Mouse (Mus musculus) stomach, embryonic 14.5 days (tissue): ENCODE data around the gene Zc3h12c. TPM values are rescaled to one million over a fixed set of nuclear protein-coding genes. Genes with fewer than 3 reads are reported as not detected.

Experiments
- ATAC-seq: fragments of 200-750 bp; cut with Nextera tagmentation; 2 replicates; pipeline ENCODE4 v1.8.0; 2017; ENCODE audit warnings: low read depth, moderate TSS enrichment; ENCODE audit not compliant: insufficient number of reproducible peaks, insufficient read depth, low FRiP score
- H3K27ac ChIP-seq: fragments of 300-500 bp; sonication (generic); 2 replicates; pipeline ENCODE4 v1.5.1; 2014; ENCODE audit warnings: mild to moderate bottlenecking, low read length, moderate library complexity, mixed read lengths
- H3K27me3 ChIP-seq: fragments of 300-500 bp; sonication (generic); 2 replicates; pipeline ENCODE4 v1.6.1; 2014; ENCODE audit warnings: low read length, control low read depth, mixed read lengths; ENCODE audit not compliant: control insufficient read depth, insufficient read depth
- H3K36me3 ChIP-seq: fragments of 300-500 bp; sonication (generic); 2 replicates; pipeline ENCODE4 v1.6.1; 2014; ENCODE audit warnings: mild to moderate bottlenecking, control low read depth, low read length, moderate library complexity, mixed read lengths; ENCODE audit not compliant: control insufficient read depth, insufficient read depth
- H3K4me1 ChIP-seq: fragments of 300-500 bp; sonication (generic); 2 replicates; pipeline ENCODE4 v1.6.1; 2014; ENCODE audit warnings: low read length, control low read depth, mixed read lengths; ENCODE audit not compliant: control insufficient read depth, insufficient read depth
- H3K4me2 ChIP-seq: fragments of 300-500 bp; sonication (generic); replicated peaks from 2 replicates; pipeline ENCODE4 v1.6.1; 2014; ENCODE audit warnings: low read depth, low read length, control low read depth
- H3K4me3 ChIP-seq: fragments of 300-500 bp; sonication (generic); 2 replicates; pipeline ENCODE4 v1.5.1; 2014; ENCODE audit warnings: low read depth, low read length, control low read depth
- H3K9ac ChIP-seq: fragments of 300-500 bp; sonication (generic); replicated peaks from 2 replicates; pipeline ENCODE4 v1.6.1; 2014; ENCODE audit warnings: low read depth, mild to moderate bottlenecking, control low read depth, low read length, moderate library complexity, mixed read lengths
- H3K9me3 ChIP-seq: fragments of 300-500 bp; sonication (generic); 2 replicates; pipeline ENCODE4 v1.6.1; 2016; ENCODE audit warnings: low read depth, low read length, control low read depth; ENCODE audit not compliant: control insufficient read depth
- WGBS: fragments of 180-500 bp; shearing (Covaris S2); extraction: QIAGEN DNeasy Blood & Tissue Kit; methylation state at CpG from one replicate; pipeline ENCODE4 v1.1.7; 2014; 5-methylcytosine and 5-hydroxymethylcytosine counted together
- polyA plus RNA-seq: library from polyadenylated mRNA; unstranded; fragments of >200 nt; fragmentation: Nextera tagmentation; extraction: Ambion mirVana; gene quantifications from 2 replicates; pipeline ENCODE4 v1.2.1, GENCODE M21; 2014

The Zc3h12c gene
- polyA plus RNA-seq, 1 experiment from 2014 or later = 4.9 TPM

- Histone ChIP-seq H3K4me2 (no peak overlapping the region), H3K9me3 (no peaks in the 10 kb centered on the region), H3K9ac (no peak overlapping the region), H3K36me3 (no peaks in the 10 kb centered on the region), H3K4me3 (no peak overlapping the region), H3K27ac (no peak overlapping the region), H3K27me3 (no peaks in the 10 kb centered on the region), H3K4me1 (no peaks in the 10 kb centered on the region)
- ATAC-seq = no peak
- 73% methylated on average over 5 of the region's 5 CpGs for WGBS
These were observed 25.5 kb upstream of the Zc3h12c start for GRCm38 (mm10) chr9:52193851-52194250.

DNA sequence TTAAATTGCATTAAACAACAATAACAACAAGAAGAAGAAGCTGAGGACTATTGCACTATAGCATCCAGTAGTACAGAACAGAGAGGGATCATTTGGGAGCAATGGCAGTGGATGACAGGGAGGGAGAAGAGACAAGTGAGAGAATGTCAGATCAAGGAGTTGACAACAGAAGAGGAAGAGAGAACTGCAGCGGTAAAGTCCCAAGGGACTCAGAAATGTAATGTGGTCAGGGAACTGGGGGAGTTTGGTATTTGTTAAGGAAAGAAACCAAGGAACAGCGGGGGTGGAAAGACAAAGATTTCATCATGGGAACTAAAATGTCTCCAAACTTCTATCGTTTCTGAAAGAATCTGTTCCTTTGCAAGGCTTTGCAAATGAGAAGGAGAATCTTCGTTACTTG lies 22.5 kb upstream of the Zc3h12c start:
- Histone ChIP-seq H3K27me3 (no peaks in the 10 kb centered on the region), H3K4me3 (no peak overlapping the region), H3K27ac (no peak overlapping the region), H3K4me2 (no peak overlapping the region), H3K36me3 (no peaks in the 10 kb centered on the region), H3K9me3 (no peaks in the 10 kb centered on the region), H3K9ac (no peak overlapping the region), H3K4me1 (no peaks in the 10 kb centered on the region)
- WGBS = 84% methylated on average over 4 of the region's 4 CpGs
- ATAC-seq = no peak

DNA sequence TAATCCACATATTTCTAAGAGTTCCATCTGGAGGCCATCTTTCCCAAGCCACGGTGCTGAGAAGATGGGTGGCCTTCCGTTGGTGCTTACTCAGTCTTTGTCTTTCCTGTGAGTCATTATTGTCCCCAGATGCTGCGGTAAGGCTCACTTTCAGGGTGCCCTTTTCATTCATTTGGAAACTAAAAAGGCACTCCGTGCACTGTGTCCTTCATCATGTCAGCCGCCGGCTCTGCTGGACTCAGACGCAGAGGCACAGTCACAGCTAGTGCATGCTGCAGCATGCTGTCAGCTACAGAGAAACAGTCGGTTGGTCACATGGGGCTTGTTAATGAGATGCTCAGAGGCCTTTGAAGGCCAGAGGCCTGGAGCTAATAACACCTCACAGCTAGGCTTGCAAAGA lies 19.7 kb upstream of the Zc3h12c start:
- Histone ChIP-seq H3K9me3 (no peaks in the 10 kb centered on the region), H3K36me3 (no peaks in the 10 kb centered on the region), H3K27me3 (no peaks in the 10 kb centered on the region), H3K4me1 (no peaks in the 10 kb centered on the region), H3K4me2 (no peak overlapping the region), H3K27ac (no peak overlapping the region), H3K4me3 (no peak overlapping the region), H3K9ac (no peak overlapping the region)
- ATAC-seq = no peak
- WGBS = 30% methylated on average over 8 of the region's 8 CpGs

DNA sequence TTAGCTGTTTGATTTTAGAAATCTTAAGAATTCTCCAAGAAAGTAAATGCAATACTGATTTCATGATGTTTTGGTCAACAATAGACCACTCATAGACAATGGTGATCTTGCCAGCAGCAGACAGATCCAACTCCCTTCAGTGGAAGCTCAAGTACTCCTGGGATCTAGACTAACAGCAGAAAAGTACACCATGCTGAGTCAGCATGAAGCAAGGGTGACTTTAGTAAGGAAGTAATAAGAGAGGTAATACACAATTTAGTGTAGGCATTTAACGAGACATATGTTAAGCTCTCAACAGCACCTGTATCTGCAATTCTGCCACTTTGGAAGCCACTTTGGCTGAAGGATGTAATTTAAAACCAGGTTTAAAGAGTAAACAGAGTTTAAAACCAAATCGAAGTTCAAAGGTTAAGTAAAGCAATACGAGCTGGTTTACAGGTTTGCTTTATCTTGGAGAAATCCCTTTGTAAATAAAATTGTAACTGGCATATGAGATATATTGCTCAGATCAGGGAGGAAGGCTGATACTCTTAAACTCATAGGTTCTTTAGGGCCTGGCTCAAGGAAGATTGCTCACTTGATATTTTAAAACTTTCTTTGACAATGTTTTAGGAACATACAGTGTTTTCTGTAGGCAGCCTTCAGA lies 18.0 kb upstream of the Zc3h12c start:
- no peak overlapping the region for H3K4me3 ChIP-seq
- no peaks in the 10 kb centered on the region for H3K27me3 ChIP-seq
- no peak overlapping the region for H3K9ac ChIP-seq
- no peaks in the 10 kb centered on the region for H3K4me1 ChIP-seq
- H3K27ac ChIP-seq = no peak overlapping the region
- no peaks in the 10 kb centered on the region for H3K9me3 ChIP-seq
- ATAC-seq = no peak
- no peak overlapping the region for H3K4me2 ChIP-seq
- WGBS = 20% methylated on average over 3 of the region's 3 CpGs
- no peaks in the 10 kb centered on the region for H3K36me3 ChIP-seq

GRCm38 (mm10) chr9:52181419-52181818 lies 13.0 kb upstream of the Zc3h12c start:
- ATAC-seq = no peak
- Histone ChIP-seq H3K9ac (no peak overlapping the region), H3K36me3 (no peaks in the 10 kb centered on the region), H3K27me3 (no peaks in the 10 kb centered on the region), H3K9me3 (no peaks in the 10 kb centered on the region), H3K27ac (no peak overlapping the region), H3K4me3 (no peak overlapping the region), H3K4me1 (no peaks in the 10 kb centered on the region), H3K4me2 (no peak overlapping the region)
- 72% methylated on average over 2 of the region's 2 CpGs for WGBS

DNA sequence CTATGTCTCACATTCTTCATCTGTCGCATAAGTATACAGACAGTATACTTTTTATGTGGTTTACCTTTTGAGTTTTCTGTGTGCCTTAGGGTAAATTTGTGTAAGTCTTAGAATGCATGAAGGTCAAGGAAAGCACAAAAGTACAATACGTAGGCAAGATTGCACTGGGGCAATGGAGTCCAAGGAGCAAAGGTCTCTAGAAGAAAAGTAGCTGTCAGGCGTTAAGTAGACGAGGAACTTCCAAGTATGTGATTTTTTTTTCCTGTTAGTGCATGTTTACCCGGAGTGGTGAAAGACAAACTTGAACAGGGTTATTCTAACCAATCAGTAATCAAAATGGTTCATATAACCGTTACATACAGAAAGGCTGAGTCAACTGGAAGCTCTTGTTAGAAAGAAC lies 12.5 kb upstream of the Zc3h12c start:
- Histone ChIP-seq H3K9me3 (no peaks in the 10 kb centered on the region), H3K4me1 (no peaks in the 10 kb centered on the region), H3K9ac (no peak overlapping the region), H3K36me3 (no peaks in the 10 kb centered on the region), H3K27me3 (no peaks in the 10 kb centered on the region), H3K4me3 (no peak overlapping the region), H3K27ac (no peak overlapping the region), H3K4me2 (no peak overlapping the region)
- ATAC-seq = no peak
- WGBS = 70% methylated on average over 6 of the region's 6 CpGs

DNA sequence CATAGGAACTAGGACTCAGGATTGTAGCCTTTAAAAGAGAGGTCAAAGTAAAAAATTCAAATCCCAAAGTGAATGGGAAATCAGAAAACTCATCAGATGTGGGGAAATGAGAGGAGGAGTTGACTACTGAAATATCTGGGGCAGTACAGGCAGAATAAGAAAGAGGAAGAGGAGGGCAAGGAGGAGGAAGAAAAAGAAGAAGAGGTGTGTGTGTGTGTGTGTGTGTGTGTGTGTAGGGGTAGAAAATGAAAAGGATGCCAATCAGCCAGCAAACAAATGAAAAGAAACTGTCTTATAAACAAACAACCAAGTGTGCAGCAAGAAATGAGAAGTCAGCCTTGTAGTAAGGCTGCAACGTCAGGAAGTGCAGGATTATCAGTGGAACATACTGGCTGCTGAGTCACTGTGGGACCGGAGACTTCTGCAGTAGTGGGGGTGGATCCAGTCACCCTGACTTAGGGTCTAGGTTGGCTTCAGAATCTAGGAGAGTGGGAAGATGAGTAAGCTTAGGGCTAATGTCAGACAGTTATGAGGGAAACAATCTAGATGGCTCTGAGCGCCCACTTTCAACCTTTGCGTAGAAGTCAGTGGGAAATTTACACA lies 7.0 kb upstream of the Zc3h12c start:
- Histone ChIP-seq H3K9ac (no peak overlapping the region), H3K9me3 (no peaks in the 10 kb centered on the region), H3K36me3 (no peaks in the 10 kb centered on the region), H3K4me2 (no peak overlapping the region), H3K4me1 (no peaks in the 10 kb centered on the region), H3K4me3 (no peak overlapping the region), H3K27ac (no peak overlapping the region), H3K27me3 (no peaks in the 10 kb centered on the region)
- no peak for ATAC-seq
- 77% methylated on average over 4 of the region's 4 CpGs for WGBS

DNA sequence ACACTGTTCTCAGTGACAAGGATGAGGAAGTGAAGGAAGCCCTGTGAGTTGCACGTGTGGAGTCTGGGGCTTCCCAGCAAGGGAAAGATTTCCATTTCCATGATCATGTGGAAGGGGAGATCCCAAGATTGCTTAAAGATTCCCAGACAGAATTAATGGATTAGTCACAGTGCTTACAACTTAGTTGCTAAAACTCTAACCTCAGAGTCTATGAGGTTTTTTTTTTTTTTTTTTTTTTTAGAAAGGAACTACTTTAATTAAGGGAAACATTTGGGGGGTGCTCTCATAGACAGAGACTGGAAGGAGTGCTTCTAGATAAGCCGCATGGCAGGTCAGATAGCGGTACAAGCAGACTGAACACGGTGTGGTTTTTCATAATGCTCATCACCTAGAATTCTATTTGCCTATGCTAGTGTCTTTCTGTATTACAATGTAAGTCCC lies 6.3 kb upstream of the Zc3h12c start:
- no peaks in the 10 kb centered on the region for H3K27me3 ChIP-seq
- no peaks in the 10 kb centered on the region for H3K36me3 ChIP-seq
- no peaks in the 10 kb centered on the region for H3K4me1 ChIP-seq
- no peak overlapping the region for H3K4me3 ChIP-seq
- no peaks in the 10 kb centered on the region for H3K9me3 ChIP-seq
- 85% methylated on average over 4 of the region's 4 CpGs for WGBS
- ATAC-seq = no peak
- no peak overlapping the region for H3K27ac ChIP-seq
- no peak overlapping the region for H3K9ac ChIP-seq
- H3K4me2 ChIP-seq = no peak overlapping the region

DNA sequence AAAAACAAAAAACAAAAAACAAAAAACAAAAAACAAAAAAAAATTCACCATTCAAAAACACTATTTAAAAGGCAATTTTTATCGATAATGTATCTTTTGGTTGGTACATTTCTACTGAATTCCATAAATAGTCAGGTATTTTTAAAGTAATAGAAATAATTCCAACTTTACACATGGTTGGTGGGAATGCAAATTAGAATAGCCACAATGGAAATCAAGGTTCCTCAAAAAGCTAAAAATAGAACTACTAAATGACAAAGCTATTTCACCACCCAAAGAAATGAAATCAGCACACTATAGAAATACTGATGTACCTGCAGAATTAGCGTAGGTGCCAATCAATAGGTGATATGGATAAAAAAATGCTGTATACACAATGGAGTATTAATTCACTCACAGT lies 5.6 kb upstream of the Zc3h12c start:
- Histone ChIP-seq H3K9ac (no peak overlapping the region), H3K9me3 (no peaks in the 10 kb centered on the region), H3K36me3 (no peaks in the 10 kb centered on the region), H3K4me1 (peaks cover under 1% of the 10 kb centered on the region; the same call in 1 of the 2 replicates), H3K27me3 (no peaks in the 10 kb centered on the region), H3K4me3 (no peak overlapping the region), H3K4me2 (no peak overlapping the region), H3K27ac (no peak overlapping the region)
- ATAC-seq = no peak
- 95% methylated on average over 2 of the region's 2 CpGs for WGBS
